In the genomic region with DNA sequence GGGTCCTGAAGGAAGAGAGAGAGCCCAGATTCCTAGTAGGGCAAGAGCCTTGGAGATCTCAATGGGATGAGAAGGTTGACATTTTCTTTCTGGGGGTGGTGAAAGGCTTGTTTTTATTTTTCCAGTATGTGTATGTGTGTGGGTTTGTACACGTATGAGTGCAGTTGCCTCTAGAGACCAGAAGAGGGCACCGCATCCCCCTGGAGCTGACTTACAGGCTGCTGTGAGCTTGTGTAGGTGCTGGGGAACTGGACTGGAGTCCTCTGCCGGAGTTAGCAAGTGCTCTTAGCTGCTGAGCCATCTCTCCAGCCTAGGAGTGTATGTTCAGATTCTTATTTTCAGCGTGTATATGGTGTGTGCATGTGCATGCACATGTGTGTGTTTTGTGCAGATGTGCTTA, we compare ENCODE assay signal across 14 mouse cellular contexts. TPM values are rescaled to one million over a fixed set of nuclear protein-coding genes. Genes with fewer than 3 reads are reported as not detected.
DNase-seq lines count a peak whose midpoint lies in the region; TF ChIP-seq lines count a peak whose summit lies in the region.
"Had no signal": no experiment of that assay in that cellular context is flagged by ENCODE, and none has a peak within 500 bp of the region (broad histone marks: within the 10 kb centered on the region; RNA-seq: fewer than 3 reads in every experiment).

No protein-coding gene starts in this region.

- TF ChIP-seq POLR2A in CH12.LX (IDR thresholded peaks at IDR 0.05; ENCODE audit: low read depth, low read length) = no peak

- H3K79me2 ChIP-seq in CH12.LX (replicated peaks; ENCODE audit: control insufficient read depth, extremely low read depth, insufficient read depth, poor library complexity, severe bottlenecking) = no peaks in the 10 kb centered on the region

- no peak overlapping the region for H3K4me2 ChIP-seq in CH12.LX (ENCODE audit: insufficient read depth, low read depth, poor library complexity, severe bottlenecking)
- H3K4me2 ChIP-seq: limb, embryonic 15.5 days had no signal

- peaks cover 4% of the 10 kb centered on the region for H3K9me3 ChIP-seq in CH12.LX (replicated peaks; ENCODE audit: low read length)
- H3K9me3 ChIP-seq: limb, embryonic 15.5 days had no signal

- no peak for TF ChIP-seq EP300 in CH12.LX (IDR thresholded peaks at IDR 0.05; ENCODE audit: low read length)

- DNase-seq in left cerebral cortex, adult 2 months (ENCODE audit: extremely low spot score in 1 of 2, low spot score in 2 of 2) = no peak
- DNase-seq in left cerebral cortex, adult 11 months (ENCODE audit: low spot score) = no peak
- DNase-seq in A20 (ENCODE audit: low read depth, low spot score) (peak; percentile 36), CH12.LX (ENCODE audit: extremely low read depth) (no peak)
- peak; percentile 22 for DNase-seq in c-Kit-positive CD71-positive TER-119-positive erythroid progenitor cells, embryonic 14.5 days (ENCODE audit: low spot score)
- no peak for DNase-seq in spleen, postnatal 36 days (ENCODE audit: low spot score in 2 of 2)
- no peak for DNase-seq in adrenal gland, adult 18-20 months (ENCODE audit: low spot score in 2 of 2)
- DNase-seq: adrenal gland, adult 2 months; cerebellum, adult 9-11 months; gastrocnemius, postnatal 36 days; kidney, adult 8-10 months; retina, postnatal 1 day had no signal

- in situ Hi-C loops in CH12.LX (cut with MboI; ENCODE audit: low pct_ligation_motif_present, low pct_unique_long_range_greater_than_20kb, low sequenced_read_pairs) = no loop called here

- peak; percentile 21; the same call in 1 of the 2 replicates for TF ChIP-seq CTCF in left cerebral cortex, adult 2 months (IDR thresholded peaks at IDR 0.05)
- TF ChIP-seq CTCF in CH12.LX (conservative IDR thresholded peaks at IDR 0.05 in 1 of 2, IDR thresholded peaks at IDR 0.05 in 1 of 2; ENCODE audit: low read depth in 2 of 2, low read length in 2 of 2) = peak in 1 of 2 experiments; percentile 24; a peak in 1 of 4 replicates

- no peak overlapping the region for H3K9ac ChIP-seq in CH12.LX (ENCODE audit: insufficient read depth, low read depth)
- H3K9ac ChIP-seq: limb, embryonic 15.5 days had no signal

- peaks cover 2% of the 10 kb centered on the region for H3K27me3 ChIP-seq in CH12.LX (replicated peaks)
- H3K27me3 ChIP-seq: limb, embryonic 15.5 days had no signal

- peaks cover 0 to 3% of the 10 kb centered on the region in 2 experiments; a peak in 3 of 4 replicates for H3K4me1 ChIP-seq in CH12.LX (ENCODE audit: control insufficient read depth in 1 of 2, insufficient read depth in 2 of 2)

- dilution Hi-C loops in CH12.LX (cut with MboI; ENCODE audit: extremely low pct_ligation_motif_present, extremely low pct_unique_long_range_greater_than_20kb, low sequenced_read_pairs) = no loop called here

- intact Hi-C loops in left cerebral cortex, adult 2 months (cut with DNase I) = loop anchor here (5.0 kb wide), 1 partner anchor 283 kb away; no protein-coding TSS in a partner anchor

- no peaks in the 10 kb centered on the region for H3K36me3 ChIP-seq in CH12.LX (replicated peaks in 1 of 2; ENCODE audit: control insufficient read depth in 1 of 2, insufficient read depth in 1 of 2, low read length in 1 of 2)
- H3K36me3 ChIP-seq: hindbrain, embryonic 10.5 days; limb, embryonic 15.5 days had no signal

- no peak overlapping the region for H3K4me3 ChIP-seq in left cerebral cortex, adult 2 months
- H3K4me3 ChIP-seq in CH12.LX (replicated peaks in 1 of 3; ENCODE audit: low read depth in 2 of 3, low read length in 2 of 3, poor library complexity in 1 of 3) = no peak overlapping the region
- H3K4me3 ChIP-seq: hindbrain, embryonic 10.5 days; limb, embryonic 15.5 days had no signal

- no peak for TF ChIP-seq RAD21 in CH12.LX (IDR thresholded peaks at IDR 0.05; ENCODE audit: low read depth, low read length)

- no peak overlapping the region for H3K27ac ChIP-seq in left cerebral cortex, adult 2 months
- no peak overlapping the region for H3K27ac ChIP-seq in CH12.LX (ENCODE audit: insufficient read depth, low read depth)
- H3K27ac ChIP-seq: hindbrain, embryonic 10.5 days; limb, embryonic 15.5 days had no signal

TF ChIP-seq in CH12.LX, 34 proteins besides CTCF, POLR2A, EP300 and RAD21:
- TF ChIP-seq ZNF384 (IDR thresholded peaks at IDR 0.05; ENCODE audit: low read depth, low read length) (no peak), MAX (IDR thresholded peaks at IDR 0.05; ENCODE audit: low read length) (no peak), SMC3 (IDR thresholded peaks at IDR 0.05; ENCODE audit: low read depth, low read length) (peak; percentile 7; the same call in 1 of the 2 replicates)

RNA-seq across cellular contexts. Expression of gene Med13l, which starts 5.2 kb away (rescaled TPM):
- 100 to 1,000 TPM; 118 to 123 TPM for total RNA-seq in left cerebral cortex, adult 2 months (2021)
- total RNA-seq in CH12.LX (2012; rRNA removed) (9.0 and 10.1 TPM in 2 replicates), CH12.LX (2014; rRNA removed) (1.8 and 2.0 TPM in 2 replicates)
- polyA plus RNA-seq in CH12.LX (2012; ENCODE audit: insufficient read length, low read depth) = 9.4 and 11.0 TPM in 2 replicates
- total RNA-seq in adrenal gland, adult 18-20 months (2021) = 10 to 100 TPM; 33.9 to 38.2 TPM

Comparison
In these comparisons a context has a peak if more than half of its experiments do, and no peak if none do; other contexts are left out.
1. DNase-seq: peak in A20 (single experiment) and c-Kit-positive CD71-positive TER-119-positive erythroid progenitor cells, embryonic 14.5 days (single experiment); none in left cerebral cortex, adult 2 months (0 of 2), left cerebral cortex, adult 11 months (single experiment), CH12.LX (single experiment), spleen, postnatal 36 days (0 of 2) and adrenal gland, adult 18-20 months (0 of 2).